Mouse (Mus musculus) liver, embryonic 13.5 days (tissue): ENCODE data around the gene Ripk1. TPM values are rescaled to one million over a fixed set of nuclear protein-coding genes. Genes with fewer than 3 reads are reported as not detected.
A peak's percentile ranks its signal among the peaks of the same experiment; 100 is the strongest.

Experiments
- ATAC-seq: fragments of 200-750 bp; cut with Nextera tagmentation; 2 replicates; pipeline ENCODE4 v1.8.0; 2017; ENCODE audit warnings: low read depth, mild to moderate bottlenecking, moderate number of reproducible peaks, moderate library complexity
- DNase-seq: peaks from one replicate; pipeline ENCODE4 v3.0.0; 2022
- H3K27ac ChIP-seq: fragments of 300-500 bp; sonication (generic); 2 replicates; pipeline ENCODE4 v1.5.1; 2015; ENCODE audit warnings: moderate library complexity, mild to moderate bottlenecking, inconsistent platforms
- H3K27me3 ChIP-seq: fragments of 300-500 bp; sonication (generic); 2 replicates; pipeline ENCODE4 v1.6.1; 2015; ENCODE audit warnings: mild to moderate bottlenecking, inconsistent platforms
- H3K36me3 ChIP-seq: fragments of 300-500 bp; sonication (generic); 2 replicates; pipeline ENCODE4 v1.6.1; 2015; ENCODE audit warnings: mild to moderate bottlenecking, inconsistent platforms
- H3K4me1 ChIP-seq: fragments of 300-500 bp; sonication (generic); replicated peaks from 2 replicates; pipeline ENCODE4 v1.6.1; 2015; ENCODE audit warnings: inconsistent platforms
- H3K4me2 ChIP-seq: fragments of 300-500 bp; sonication (generic); 2 replicates; pipeline ENCODE4 v1.6.1; 2015; ENCODE audit warnings: inconsistent platforms, mild to moderate bottlenecking, moderate library complexity
- H3K4me3 ChIP-seq: fragments of 300-500 bp; sonication (generic); replicated peaks from 2 replicates; pipeline ENCODE4 v1.5.1; 2015; ENCODE audit warnings: mild to moderate bottlenecking, inconsistent platforms
- H3K9ac ChIP-seq: fragments of 300-500 bp; sonication (generic); 2 replicates; pipeline ENCODE4 v1.6.1; 2015; ENCODE audit warnings: mild to moderate bottlenecking, inconsistent platforms
- H3K9me3 ChIP-seq: fragments of 300-500 bp; sonication (generic); replicated peaks from 2 replicates; pipeline ENCODE4 v1.6.1; 2016; ENCODE audit warnings: inconsistent platforms
- WGBS: fragments of 180-500 bp; shearing (Covaris S2); methylation state at CpG from one replicate; pipeline ENCODE4 v1.1.7; 2015; ENCODE audit not compliant: insufficient replicate concordance; 5-methylcytosine and 5-hydroxymethylcytosine counted together
- polyA plus RNA-seq: library from polyadenylated mRNA; unstranded; fragments of >200 nt; fragmentation: Nextera tagmentation; extraction: Ambion mirVana; gene quantifications from 2 replicates; pipeline ENCODE4 v1.2.1, GENCODE M21; 2015

Gene Ripk1
- polyA plus RNA-seq, 1 experiment from 2014 or later = 11.6 TPM

DNA sequence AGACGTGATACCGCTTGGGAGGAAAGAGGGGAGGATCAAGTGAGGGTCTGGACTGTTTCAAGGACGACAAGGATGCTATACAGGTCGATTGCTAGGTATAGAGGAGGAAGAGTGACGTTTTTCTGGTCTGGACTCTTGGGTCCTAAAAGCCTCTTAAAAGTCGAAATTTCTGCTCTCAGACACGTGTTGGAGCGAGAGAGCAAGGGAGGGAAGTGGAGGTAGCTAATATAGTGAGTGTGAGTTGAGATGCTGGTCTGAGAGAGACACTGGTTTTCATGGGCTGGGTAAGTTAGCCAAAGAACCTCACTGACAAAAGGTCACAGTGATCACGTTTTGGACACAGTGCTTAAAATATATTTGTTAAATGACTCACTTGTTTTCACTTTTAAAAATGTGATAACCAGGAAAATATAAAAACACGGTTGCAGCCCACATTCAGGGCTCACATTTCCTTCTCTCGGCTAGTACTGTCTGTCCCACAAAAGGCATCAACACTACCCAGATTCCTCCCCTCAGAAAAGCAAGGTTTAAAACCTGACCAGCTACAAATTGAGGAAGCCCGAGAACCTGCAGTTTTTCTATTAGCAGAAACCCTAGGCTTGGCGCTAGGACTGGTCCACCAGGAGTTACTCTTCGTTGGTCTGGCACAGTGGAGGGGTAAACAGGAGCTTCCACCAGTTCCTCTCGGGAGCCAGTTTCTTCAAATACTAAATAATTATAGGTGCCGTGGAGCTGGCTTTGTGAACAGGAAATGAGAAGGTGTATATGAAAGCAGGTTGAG, 76.5 kb downstream of the Ripk1 start:
- 30% methylated on average over 16 of the region's 16 CpGs for WGBS
- H3K9ac ChIP-seq = peak overlapping the region; percentile 81; the same call in 1 of the 2 replicates
- peak overlapping the region; percentile 71 for H3K4me3 ChIP-seq
- ATAC-seq (no peak), DNase-seq (no peak)
- H3K9me3 ChIP-seq = no peaks in the 10 kb centered on the region
- peak overlapping the region; percentile 86 for H3K4me2 ChIP-seq
- peaks cover 9% of the 10 kb centered on the region for H3K36me3 ChIP-seq
- H3K4me1 ChIP-seq = peaks cover 23% of the 10 kb centered on the region
- peaks cover 13% of the 10 kb centered on the region; the same call in 1 of the 2 replicates for H3K27me3 ChIP-seq
- H3K27ac ChIP-seq = no peak overlapping the region

GRCm38 (mm10) chr13:34079801-34080200, 77.6 kb downstream of the Ripk1 start:
- DNase-seq = no peak

GRCm38 (mm10) chr13:34081926-34082325, 79.8 kb downstream of the Ripk1 start:
- 73% methylated on average over 4 of the region's 4 CpGs for WGBS
- ATAC-seq = no peak
- H3K27ac ChIP-seq = no peak overlapping the region

More at GRCm38 (mm10) chr13:34079801-34080200, 77.6 kb downstream of the Ripk1 start:
- Histone ChIP-seq H3K9me3 (no peaks in the 10 kb centered on the region), H3K27ac (no peak overlapping the region), H3K36me3 (peaks cover 9% of the 10 kb centered on the region), H3K4me1 (peaks cover 23% of the 10 kb centered on the region), H3K4me3 (no peak overlapping the region), H3K4me2 (no peak overlapping the region), H3K27me3 (peaks cover 13% of the 10 kb centered on the region; the same call in 1 of the 2 replicates), H3K9ac (no peak overlapping the region)
- no peak for ATAC-seq
- WGBS = 57% methylated on average over 3 of the region's 3 CpGs

GRCm38 (mm10) chr13:34084026-34084750, 82.0 kb downstream of the Ripk1 start:
- no peaks in the 10 kb centered on the region for H3K36me3 ChIP-seq
- no peaks in the 10 kb centered on the region; the same call in 1 of the 2 replicates for H3K4me1 ChIP-seq
- no peak overlapping the region for H3K4me2 ChIP-seq
- no peak for ATAC-seq
- H3K9me3 ChIP-seq = no peaks in the 10 kb centered on the region
- H3K27me3 ChIP-seq = peaks cover 9% of the 10 kb centered on the region; the same call in 1 of the 2 replicates
- no peak overlapping the region for H3K4me3 ChIP-seq
- H3K9ac ChIP-seq = no peak overlapping the region
- H3K27ac ChIP-seq = no peak overlapping the region
- 58% methylated on average over 9 of the region's 9 CpGs for WGBS
- no peak for DNase-seq

More at GRCm38 (mm10) chr13:34081926-34082325, 79.8 kb downstream of the Ripk1 start:
- Histone ChIP-seq H3K27me3 (peaks cover 13% of the 10 kb centered on the region; the same call in 1 of the 2 replicates), H3K9me3 (no peaks in the 10 kb centered on the region), H3K4me2 (no peak overlapping the region), H3K36me3 (no peaks in the 10 kb centered on the region), H3K4me1 (peaks cover 16% of the 10 kb centered on the region), H3K9ac (no peak overlapping the region), H3K4me3 (no peak overlapping the region)
- no peak for DNase-seq

Other genes with a start within 250 kb of the Ripk1 start
- gene Serpinb6e, start 159.0 kb upstream of the Ripk1 start, polyA plus RNA-seq = not detected in 2 replicates
- gene Serpinb6c, start 96.7 kb upstream of the Ripk1 start, polyA plus RNA-seq = not detected in 2 replicates
- gene Nqo2, start 37.7 kb upstream of the Ripk1 start, polyA plus RNA-seq = 23.7 and 28.4 TPM in 2 replicates
- gene Serpinb6a, start 431 bp downstream of the Ripk1 start, polyA plus RNA-seq = 14.2 and 14.3 TPM in 2 replicates
- gene Bphl, start 35.2 kb downstream of the Ripk1 start, polyA plus RNA-seq = 32.3 and 37.9 TPM in 2 replicates
- gene Tubb2a, start 75.6 kb downstream of the Ripk1 start, polyA plus RNA-seq = 67.7 and 68.7 TPM in 2 replicates
- gene Tubb2b, start 128.1 kb downstream of the Ripk1 start, polyA plus RNA-seq = 1.3 and 1.5 TPM in 2 replicates
- 50.0 and 51.6 TPM in 2 replicates for gene Psmg4, start 160.6 kb downstream of the Ripk1 start, polyA plus RNA-seq